Mouse (Mus musculus) cerebellum, adult 2 months (tissue): ENCODE results near the gene Gnb1l.

Experiments
- CTCF ChIP-seq: fragments of 200-500 bp; IDR thresholded peaks from 2 replicates; pipeline ENCODE4 v1.5.1; 2011; ENCODE audit warnings: low read depth, mild to moderate bottlenecking, control low read depth, low read length, moderate library complexity, borderline replicate concordance; ENCODE audit not compliant: insufficient read depth
- POLR2A ChIP-seq: fragments of 200-500 bp; IDR thresholded peaks from 2 replicates; pipeline ENCODE4 v1.6.1; 2011; ENCODE audit warnings: low read length, control low read depth, borderline replicate concordance; ENCODE audit not compliant: insufficient read depth

DNA sequence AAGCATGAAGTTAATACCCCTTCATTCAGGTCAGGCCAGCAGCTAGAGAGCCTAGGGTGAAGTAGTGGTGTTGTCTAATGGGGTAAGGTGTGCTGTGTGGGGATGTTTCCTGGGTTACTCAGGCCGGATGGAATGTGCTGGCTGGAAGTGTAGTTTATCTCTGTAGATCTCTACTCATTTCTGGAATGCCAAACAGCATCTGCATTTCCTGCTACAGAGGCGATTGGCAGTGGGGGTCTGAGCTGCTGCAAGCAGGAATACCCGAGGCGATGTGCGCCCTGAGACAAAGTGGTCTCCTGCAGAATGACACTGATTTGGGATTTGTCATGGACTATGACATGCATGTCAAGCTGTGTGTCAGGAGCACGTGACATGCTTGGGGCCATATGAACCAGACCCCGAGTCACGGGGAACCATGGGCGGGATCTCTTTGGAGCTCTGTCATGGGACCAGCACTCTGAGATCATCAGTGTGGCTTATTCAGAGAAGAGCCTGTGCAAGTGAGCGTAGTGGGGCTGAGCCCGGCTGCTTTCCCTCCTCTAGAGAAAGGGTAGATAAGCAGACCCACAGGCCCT, 27.0 kb upstream of the Gnb1l start:
- TF ChIP-seq CTCF (no peak), POLR2A (no peak)
